Mouse (Mus musculus) ovary, adult 18-20 months (tissue): ENCODE measurements at regions not wholly inside any gene's neighbourhood (a gene's known extent, or its start where the extent isn't known, plus 50 kb on each side); places are given as distances from the start of the nearest gene placed in this dataset.

ENCODE experiments used
- DNase-seq: peaks from one replicate; pipeline ENCODE4 v3.0.0; 2022; ENCODE audit warnings: low spot score, mixed read lengths

DNA sequence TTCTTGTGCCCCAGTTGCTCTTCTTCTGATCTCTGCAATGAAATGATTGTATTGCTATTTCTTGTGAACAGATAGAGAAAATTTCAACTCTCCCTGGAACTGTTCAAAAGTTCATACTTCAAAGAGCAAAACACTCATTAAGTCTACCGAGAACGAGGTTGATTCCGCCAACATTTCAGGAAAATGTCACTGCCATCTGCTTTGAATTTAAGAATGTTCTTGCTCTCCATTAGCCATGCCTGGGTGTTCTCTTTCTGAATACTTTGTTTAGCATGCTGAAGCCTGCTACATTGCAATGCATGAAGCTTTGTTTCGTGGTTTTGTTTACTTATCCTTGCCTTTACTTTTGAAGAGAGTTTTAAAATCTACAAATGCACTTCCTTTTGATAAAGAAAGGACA, 363.4 kb downstream of the Kctd12 start:
- no peak for DNase-seq

DNA sequence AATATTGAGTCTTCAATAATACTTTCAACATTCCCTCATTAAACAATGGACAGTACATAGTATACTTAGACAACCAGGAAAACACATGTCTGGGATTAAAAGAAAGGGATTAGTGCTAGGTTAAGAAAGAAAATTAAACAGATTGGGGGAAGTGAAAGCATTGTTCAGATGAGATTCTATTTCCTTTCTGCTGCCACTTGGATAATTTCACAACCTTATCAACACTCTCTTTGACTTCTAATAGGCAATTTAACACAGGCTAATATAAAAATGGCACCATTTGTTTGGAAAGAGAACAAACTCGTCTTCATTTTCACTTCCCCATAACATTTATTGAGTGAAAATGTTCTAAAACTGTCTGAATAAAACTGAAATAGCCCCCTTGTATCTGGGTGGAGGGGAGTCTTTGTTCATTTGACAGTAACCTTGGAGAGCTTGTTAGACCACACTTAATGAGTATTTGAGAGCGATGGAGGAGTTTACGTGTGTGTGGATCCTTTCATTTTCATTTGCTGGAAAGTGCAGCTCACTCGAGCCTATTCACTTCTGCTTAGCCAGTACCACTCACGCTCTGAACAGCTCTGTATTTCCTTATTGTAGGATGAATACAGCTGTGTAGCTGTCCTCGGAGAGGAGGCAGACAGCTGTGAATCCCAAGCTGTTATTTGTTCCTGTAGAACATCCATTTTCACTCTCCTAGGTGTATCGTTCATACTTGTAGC, 366.7 kb downstream of the Kctd12 start:
- DNase-seq, result no peak

DNA sequence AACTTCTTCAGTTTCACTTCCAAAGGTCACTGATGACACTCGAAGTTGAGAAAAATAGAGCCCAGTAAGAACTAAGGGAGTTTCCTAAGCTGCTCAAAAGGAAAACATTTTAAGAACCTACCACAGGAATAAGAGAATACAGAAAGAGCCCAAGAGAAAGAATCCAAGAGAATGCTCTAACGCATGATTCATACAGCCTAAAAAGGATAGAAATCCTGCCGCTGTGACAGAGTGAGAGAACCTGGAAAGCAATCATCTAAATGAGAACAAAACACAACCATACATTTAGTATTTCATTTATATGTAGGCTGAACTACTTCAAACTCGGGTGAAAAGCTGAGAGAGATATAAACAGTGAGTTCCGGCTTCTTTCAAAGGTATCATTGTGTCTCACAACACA, 376.4 kb downstream of the Kctd12 start:
- no peak for DNase-seq

DNA sequence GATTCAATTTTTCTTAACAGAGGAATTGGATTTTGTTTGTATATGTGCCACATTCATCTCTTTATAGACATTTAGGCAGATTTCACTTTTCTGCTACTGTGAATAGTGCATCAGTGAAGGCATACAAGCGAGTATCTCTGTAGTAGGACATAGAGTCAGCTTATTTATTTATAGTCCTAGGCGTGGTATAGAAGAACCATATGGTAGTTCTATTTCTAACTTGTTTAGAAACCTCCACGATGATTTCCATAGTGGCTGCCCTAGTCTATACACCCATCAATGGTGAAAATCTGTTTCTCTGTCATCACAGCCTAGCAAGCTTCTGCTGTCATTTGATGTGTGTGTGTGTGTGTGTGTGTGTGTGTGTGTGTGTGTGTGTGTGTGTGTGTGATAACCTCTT, 387.6 kb downstream of the Kctd12 start:
- no peak for DNase-seq

DNA sequence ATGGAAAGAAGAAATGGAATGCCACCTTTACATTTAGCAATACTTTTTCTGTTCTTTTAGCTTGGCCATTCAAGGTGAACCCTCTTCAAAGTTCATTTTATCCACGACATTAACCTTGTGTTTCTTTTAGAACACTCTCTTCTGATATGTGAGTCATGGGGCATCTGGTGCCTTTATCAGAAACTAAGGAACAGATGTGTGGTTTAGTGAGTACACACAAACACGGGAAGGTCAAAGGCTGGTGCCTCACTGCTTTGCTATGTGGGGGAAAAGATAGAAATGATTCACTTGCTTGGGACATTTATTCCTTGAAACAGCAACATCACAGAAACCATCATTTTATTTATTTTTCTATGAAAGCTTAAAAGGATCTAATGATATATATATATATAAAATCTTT, 428.7 kb downstream of the Kctd12 start:
- DNase-seq, result peak; percentile 9

DNA sequence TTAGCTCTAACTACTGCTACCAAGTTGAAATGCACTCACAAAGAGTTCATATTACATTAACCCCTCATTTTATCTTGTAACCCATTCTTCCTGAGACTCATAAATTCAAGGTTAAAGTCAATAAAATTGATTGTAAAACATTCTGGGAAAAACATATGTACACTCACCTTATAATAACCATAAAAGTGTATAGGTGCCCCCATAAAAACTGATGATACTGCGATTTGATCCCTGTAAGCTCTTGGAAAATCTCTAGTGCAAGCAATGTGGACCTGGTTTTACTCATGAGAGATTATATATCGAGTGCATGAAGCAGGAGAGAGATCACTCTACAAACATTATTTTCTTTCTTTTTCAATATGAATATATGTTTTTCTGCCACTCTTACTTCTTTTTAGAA, 429.8 kb downstream of the Kctd12 start:
- no peak for DNase-seq

DNA sequence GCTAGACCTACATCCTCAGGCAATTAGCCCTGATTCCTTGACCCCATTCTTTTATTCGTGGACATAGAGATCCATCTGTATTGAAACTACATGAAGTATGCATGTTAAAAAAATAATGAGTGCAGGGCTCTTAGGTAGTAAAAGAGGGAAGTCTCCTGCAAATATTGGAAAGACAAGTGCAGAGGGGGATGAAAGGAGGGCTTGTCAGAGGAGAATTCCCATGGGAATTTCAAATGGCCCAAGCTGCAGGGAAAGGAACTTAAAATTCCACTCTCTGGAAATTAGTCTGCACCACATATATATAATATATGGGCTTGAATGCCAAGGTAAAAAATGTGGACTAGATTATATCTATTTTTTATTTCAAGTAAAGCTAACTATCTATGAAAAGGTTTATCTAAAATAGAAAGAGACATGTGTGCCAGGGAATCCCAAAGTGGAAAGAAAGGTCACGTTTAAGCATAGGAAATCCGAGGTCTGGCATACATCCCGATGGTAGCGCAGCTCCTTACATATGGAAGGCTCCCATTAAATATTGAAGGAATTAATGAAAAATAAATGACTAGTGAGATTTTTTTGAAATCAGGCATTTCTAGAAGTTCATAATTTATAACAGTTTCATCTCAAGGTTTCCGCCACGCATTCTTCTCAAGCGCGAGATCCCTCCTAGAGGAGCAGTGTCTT, 457.4 kb downstream of the Kctd12 start:
- DNase-seq, result no peak

DNA sequence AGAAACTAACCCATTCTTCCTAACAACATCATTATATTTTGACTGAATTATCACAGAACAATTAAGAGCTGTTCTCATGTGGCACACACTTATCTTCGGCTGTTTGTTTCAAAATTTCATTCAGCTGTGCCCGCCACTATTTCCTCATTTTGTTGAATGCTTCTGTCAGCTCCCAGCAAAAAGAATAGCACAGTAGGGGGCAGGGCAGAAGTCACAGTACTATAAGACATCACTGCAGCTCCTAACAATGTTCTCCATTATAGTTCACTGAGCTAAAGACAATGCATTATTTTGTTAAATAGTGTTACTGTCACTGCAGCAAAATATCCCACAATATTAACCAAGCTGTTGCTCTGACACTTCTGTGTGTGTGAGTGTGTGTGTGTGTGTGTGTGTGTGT, 465.7 kb downstream of the Kctd12 start:
- no peak for DNase-seq

DNA sequence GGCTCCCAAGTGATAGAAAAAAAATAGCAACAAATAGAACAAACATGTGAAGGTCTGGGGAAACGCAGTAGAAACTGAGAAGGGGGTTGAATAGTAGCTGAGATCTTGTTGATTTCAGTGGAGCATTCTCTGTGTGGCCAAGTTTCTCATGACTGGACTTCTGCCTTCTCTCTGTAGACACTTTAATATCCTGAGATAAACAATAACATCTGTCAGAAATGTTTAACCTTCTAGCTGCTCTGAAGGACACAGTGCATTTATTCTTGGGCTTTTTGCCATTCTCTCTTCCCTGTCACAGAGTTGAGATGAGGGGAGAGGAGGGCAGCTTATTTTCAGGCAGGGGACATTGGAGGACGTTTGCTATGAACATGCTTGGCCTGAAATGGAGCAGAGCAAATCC, 467.9 kb downstream of the Kctd12 start:
- no peak for DNase-seq

DNA sequence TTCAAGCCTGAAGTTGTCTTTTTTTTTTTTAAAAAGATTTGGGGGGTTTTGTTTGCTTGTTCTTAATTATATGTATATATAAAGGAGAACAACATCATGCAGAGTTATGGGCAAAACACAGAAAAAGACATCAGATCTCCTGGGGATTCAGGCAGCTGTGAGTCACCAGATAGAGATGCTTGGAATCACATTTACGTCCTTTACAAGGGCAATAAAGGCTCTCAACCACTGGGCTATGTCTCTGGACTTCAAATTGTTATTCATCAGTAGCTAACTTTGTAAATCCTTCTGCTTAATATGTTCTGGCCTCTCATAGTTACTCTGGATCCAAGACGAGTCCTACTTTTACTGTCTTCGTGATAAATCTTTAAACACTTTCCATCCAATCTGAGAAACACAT, 469.8 kb downstream of the Kctd12 start:
- no peak for DNase-seq

DNA sequence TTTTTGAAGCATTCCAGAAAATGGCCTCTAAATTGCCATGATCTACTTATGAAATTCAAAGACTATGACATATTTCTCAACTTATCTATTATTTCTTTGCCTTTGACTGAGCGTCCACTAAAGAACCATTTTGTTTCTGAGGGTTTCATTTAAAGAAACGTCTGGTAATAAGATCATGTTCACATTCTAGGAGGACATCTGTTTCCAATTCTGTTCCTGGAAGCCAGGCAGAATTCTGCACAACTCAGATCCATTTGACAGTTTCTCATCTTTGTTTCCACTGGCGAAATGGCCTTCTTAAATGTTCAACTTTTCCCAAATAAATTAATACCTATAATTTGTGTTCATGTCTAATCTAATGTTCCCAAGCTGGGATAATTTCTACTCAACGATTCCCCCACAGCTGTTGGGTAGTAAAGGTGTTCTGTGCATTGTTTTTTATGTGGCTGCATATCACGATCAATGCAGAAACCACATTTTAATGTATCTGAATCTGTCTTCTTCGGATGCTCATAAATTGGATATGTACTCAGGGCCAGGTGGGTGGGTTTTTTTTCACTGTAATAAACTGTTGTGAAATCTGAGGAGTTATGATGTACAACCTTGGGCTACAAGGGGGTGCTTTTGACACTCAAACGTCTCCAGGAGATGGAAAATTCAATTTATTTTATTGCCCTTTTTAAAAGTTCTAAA, 470.6 kb downstream of the Kctd12 start:
- no peak for DNase-seq

DNA sequence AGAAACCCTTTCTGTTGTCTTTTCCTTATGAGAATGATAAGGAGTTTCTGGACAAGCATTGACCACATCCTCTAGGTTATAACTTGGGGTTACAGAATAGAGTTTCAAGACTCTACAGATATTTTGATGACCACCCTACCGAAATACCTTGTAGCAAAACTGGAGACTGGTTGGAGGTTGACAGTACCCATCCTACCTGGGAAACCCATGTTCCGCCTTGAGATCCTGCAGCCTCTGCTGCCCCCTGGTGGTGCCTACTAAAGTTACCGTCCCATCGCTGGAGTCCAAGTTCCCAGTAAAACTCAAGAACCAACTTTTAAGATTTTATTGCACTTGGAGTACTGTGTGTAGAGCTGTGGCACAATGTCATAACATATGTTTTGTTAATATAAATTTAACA, 472.1 kb downstream of the Kctd12 start:
- peak; percentile 1 for DNase-seq

DNA sequence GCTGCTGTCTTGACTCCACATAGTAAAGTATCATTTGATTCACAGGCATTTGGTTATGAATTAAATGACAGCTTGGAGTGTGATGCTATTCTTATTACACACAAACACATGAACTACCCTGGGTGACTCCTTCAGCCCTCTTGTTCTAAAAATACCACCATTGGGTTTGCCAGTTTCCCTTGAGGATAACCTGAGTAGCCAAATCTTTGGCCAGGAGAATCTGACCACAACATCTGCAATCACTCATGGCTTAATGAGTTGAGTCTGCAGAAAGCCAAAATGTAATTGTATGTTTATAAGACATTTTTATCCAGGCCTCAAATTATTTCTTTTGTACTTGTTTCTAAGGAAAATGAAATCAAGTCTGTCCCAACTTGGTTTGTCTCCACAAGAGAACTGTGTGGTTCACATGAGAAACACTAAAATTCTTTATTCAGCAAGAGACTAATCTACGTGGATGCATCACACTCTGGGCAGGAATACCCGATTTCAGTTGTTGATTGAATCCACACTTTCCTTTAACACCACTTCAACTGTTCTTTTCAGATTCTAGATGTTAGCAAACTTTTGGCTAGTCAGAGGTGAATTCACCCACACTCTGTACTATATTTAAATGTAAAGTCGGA, 476.6 kb downstream of the Kctd12 start:
- DNase-seq, result no peak

DNA sequence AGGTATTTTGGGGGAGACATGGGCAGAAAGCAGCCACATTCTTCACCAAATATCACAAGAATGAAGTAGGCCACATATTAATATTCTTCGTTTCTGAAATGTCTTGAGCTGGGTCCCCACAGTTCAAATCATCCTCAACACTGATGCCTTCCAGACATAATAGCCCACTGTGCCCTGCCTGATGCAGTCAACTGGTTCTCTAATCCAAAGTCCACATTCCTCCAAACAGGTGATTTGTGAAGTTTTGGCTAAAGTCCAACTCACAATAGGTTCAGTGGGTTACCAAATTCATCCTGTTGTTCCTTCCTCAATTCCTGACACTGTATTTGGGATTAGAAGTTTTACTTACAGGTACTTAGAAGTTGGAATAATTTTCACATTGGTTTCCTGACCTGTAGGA, 485.3 kb downstream of the Kctd12 start:
- no peak for DNase-seq

DNA sequence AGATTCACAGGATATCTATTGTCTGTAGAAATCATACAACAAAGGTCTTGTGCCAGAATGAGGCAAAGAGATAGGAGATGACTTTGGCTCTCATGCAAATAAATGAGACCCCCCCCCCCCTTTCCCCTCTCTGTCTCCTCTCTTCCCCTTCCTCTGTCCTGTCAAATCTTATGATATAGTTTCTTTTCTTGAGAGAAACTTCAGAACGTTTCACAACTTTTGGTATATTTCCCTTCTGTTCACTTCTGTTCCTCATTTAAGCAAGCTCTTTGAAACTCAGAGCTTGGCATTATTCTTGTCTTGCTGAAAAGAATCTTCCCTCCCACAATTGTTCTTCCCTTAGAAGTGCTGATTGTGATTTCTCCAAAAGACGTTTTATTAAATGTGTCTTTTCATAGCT, 490.1 kb downstream of the Kctd12 start:
- DNase-seq, result no peak

DNA sequence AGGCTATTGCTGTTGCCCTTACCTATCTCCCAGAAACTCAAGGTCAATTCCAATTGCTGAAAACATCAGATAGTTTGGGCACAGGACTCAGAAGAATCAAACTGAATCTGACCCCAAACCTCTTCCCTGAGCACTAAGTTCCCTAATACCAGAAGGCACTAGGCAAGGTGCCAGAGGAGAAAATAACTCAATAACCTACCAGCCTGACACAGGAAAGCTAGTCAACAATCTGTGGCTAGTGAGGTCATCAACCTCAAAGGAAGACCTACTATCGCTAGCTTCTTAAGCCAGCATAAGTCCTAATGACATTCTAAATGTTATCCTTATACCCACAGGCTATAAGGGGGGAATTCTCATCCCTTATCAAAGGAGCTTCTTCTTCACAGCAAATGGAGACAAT, 491.2 kb downstream of the Kctd12 start:
- no peak for DNase-seq

DNA sequence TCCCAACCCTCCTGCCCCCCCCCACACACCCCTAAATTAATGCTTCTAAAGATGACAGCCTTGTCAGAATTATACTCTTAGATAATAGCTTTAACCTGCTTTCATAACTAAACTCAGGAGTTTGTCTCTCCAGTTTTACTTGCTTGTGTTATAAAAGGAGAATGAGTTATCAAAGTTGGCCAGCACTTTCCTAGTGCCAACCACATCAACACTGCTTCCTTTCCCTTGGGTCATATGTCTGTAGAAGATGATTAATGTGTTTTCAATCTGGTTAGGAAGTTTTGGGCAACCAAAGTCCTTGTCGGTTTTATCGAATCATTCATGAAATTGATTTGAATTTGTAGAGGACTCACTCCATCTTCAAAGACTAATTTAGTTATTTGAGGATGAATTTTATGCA, 505.3 kb downstream of the Kctd12 start:
- DNase-seq, result no peak

DNA sequence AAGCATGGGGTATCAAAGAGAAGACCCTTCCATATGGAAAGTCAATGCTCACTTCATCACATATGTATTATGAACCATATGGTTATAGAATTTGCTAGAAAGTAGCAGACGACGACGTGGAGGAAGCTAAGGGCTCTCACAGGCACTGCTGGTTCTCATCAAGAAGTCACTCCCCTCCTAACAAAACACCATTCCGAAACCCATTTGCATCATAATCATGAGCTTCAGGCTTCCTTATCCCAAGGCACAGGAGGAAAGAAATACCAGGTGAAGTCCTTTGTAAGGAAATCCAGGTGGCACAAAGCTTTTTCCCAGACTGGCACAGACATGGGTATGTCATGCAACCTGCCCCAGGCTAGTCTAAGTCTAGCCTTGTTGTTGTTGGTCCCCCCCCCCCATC, 513.1 kb downstream of the Kctd12 start:
- DNase-seq, result no peak

DNA sequence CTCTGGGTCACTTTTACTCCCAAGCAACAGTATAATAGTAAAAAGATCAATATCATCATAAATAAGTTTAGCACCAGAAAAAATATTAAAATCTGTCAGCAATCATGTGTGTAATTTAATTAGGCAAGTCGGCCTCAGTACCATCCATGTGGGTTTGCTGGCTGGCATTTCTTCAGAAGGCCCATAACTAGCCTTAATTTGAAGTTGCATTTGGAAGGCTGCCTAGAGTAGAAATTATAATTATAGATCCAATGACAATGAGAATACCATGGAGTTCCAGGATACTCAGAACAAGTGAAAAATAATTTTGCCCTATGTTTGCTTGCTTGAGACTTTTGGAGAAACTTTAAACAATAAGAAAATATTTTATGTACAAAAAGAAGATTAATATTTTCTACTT, 521.4 kb downstream of the Kctd12 start:
- no peak for DNase-seq

DNA sequence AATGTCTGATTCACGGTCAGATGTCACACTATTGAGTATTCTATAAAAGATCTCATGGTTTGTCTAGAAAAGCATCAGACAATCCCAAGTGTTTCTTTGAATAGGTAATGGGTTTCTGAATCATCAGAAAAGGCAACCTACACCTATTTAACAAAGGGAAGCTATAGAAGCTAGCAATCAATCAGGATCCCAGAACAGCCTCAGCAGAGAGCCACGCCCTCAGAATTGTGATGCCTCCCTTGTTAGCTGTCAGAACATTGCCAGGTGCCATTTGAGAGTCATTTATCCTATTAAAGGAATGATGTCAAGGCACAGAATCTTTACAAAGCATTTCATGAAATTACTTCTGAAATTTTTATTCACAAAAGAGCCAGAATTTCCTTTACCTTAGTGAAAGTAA, 542.7 kb downstream of the Kctd12 start:
- DNase-seq, result no peak

DNA sequence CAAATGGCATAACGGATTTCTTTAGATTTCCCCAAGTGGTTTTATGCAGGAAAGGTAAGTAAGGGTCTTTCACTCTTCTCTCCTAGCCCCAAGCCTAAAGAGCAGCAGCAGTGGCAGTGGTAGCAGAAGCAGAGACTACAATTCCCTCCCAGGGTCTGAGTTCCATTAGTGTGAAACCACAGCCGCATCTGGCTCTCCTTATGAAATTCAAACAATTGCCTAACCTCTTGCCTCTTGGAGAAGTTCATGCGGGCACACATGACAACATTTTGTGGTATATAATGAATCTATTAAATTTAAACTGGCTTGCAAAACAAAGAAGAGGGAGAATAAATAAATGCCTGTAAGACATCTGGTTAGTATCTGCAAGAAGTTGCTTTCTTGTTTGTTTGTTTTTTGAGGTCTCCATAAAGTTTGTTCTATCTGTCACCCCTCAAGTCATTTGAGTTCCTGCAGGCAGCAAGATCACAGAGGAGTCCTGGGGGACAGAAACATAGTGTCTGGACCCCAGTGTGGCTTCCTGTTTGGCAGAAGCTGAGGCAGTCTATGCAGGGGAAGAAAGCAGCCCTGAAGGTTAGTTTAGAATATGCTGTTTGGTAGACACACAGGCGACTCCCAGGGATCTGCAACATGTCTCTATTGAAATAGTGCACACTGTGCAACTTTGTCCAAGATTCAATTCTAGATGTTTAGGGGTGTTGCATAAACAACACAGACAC, 578.9 kb downstream of the Kctd12 start:
- DNase-seq, result no peak

DNA sequence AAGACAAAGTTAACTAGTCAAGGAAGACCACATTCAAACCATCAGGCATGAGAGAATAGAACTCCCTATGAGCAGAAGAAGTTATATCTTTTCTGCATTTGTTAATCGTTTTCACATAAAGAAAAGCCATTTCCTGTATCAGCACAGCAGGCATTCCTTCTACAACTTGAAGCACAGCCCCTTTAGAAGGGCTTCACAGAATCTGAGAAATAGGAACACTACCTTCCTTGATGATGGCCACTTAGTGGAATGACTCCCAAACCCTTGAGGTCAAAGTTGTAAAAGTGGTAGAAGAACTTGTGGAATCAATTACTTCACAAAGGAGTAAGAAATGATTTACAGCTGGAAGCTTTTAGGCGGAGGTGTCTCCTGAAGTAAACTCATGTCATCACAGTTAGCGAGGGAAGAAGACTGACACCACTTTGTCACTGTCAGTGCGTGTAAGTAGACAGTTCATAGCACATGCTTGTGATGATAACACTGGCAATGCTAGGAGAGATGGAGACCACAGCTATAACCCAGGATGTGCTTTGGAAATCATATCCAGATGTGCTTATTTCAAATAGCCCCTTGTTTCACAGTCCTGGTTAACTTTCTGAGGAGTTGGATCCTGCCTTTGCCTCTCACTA, 580.3 kb downstream of the Kctd12 start:
- no peak for DNase-seq
